Mouse (Mus musculus) E14TG2a.4 (cell line): ENCODE measurements around the gene Ufd1.
A peak's percentile ranks its signal among the peaks of the same experiment; 100 is the strongest.

ENCODE experiments used
- H3K27me3 ChIP-seq: 2 replicates; pipeline ENCODE4 v1.6.1; 2014; ENCODE audit warnings: low read length, control low read depth; ENCODE audit not compliant: insufficient read depth
- H3K36me3 ChIP-seq: 2 replicates; pipeline ENCODE4 v1.6.1; 2014; ENCODE audit warnings: low read length, control low read depth; ENCODE audit not compliant: insufficient read depth
- H3K4me1 ChIP-seq: replicated peaks from 2 replicates; pipeline ENCODE4 v1.6.1; 2014; ENCODE audit warnings: low read depth, low read length, control low read depth
- H3K4me3 ChIP-seq: replicated peaks from 2 replicates; pipeline ENCODE4 v1.5.1; 2014; ENCODE audit warnings: mild to moderate bottlenecking, low read length
- H3K9me3 ChIP-seq: 2 replicates; pipeline ENCODE4 v1.6.1; 2014; ENCODE audit warnings: low read length, control low read depth
- CTCF ChIP-seq: conservative IDR thresholded peaks from 2 replicates; pipeline ENCODE4 v1.5.1; 2014; ENCODE audit warnings: low read length
- NANOG ChIP-seq: IDR thresholded peaks from 2 replicates; pipeline ENCODE4 v1.6.1; 2014; ENCODE audit warnings: borderline replicate concordance, low read length, mixed read lengths
- POU5F1 ChIP-seq: IDR thresholded peaks from 2 replicates; pipeline ENCODE4 v1.6.1; 2014; ENCODE audit warnings: low read length, borderline replicate concordance

Gene Ufd1

DNA sequence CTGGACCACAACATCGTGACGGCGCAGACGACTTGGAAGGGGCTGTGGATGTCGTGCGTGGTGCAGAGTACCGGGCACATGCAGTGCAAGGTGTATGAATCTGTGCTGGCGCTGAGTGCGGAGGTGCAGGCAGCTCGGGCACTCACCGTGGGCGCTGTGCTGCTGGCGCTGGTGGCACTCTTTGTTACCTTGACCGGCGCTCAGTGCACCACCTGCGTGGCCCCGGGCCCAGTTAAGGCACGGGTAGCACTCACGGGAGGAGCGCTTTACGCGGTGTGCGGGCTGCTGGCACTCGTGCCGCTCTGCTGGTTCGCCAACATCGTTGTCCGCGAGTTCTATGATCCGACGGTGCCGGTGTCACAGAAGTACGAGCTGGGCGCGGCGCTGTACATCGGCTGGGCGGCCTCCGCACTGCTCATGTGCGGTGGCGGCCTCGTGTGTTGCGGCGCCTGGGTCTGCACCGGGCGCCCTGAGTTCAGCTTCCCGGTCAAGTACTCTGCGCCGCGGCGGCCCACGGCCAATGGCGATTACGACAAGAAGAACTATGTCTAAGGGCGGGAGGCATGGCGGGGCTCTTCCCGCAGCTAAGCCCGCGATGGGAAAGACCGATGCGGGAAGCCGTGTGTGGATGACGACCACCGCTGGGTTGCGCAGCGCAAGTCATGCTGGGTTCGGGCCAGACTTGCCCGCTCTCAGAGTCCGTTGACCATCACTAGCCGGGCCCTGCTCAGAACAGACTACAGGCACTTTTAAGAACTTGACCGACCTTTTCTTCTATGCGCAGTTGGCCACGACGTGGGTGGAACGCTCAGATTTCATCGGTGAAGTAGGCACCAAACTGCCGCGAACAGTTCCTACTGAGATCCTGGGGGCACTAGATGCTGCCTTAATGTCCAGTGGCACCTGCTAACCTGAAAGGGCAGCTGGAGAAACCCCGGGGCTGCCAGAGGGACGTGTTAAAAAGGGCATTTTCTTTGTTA, 34.2 kb upstream of the Ufd1 start:
- Histone ChIP-seq H3K4me1 (peaks cover 54% of the 10 kb centered on the region), H3K9me3 (no peaks in the 10 kb centered on the region), H3K4me3 (peak overlapping the region; percentile 79), H3K27me3 (peaks cover 42% of the 10 kb centered on the region), H3K36me3 (peaks cover 41% of the 10 kb centered on the region)
- no peak for TF ChIP-seq POU5F1
- TF ChIP-seq CTCF, result no peak
- TF ChIP-seq NANOG, result no peak

DNA sequence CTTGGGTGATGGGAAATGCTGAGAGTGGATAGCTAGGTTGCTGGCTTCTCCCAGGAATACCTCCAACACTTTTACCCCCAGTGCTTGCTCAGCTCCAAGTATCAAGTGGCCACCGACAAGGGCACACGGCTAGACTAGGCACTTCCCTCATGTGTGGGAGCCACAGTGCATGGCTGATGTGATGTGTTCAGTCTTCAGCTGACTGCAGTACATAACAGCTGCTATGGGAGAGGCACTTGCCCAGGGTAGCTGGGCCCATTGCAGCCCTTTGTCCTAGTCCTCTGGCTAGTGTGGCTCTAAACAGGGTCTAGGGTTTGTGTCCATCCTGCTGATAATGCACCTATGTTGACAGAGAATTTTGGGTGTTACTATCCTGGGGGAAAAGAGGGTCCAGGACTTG, 33.1 kb upstream of the Ufd1 start:
- Histone ChIP-seq H3K9me3 (no peaks in the 10 kb centered on the region), H3K36me3 (peaks cover 49% of the 10 kb centered on the region), H3K27me3 (peaks cover 42% of the 10 kb centered on the region), H3K4me1 (peaks cover 49% of the 10 kb centered on the region), H3K4me3 (peak overlapping the region; percentile 79)
- TF ChIP-seq POU5F1 (no peak), NANOG (no peak), CTCF (no peak)

DNA sequence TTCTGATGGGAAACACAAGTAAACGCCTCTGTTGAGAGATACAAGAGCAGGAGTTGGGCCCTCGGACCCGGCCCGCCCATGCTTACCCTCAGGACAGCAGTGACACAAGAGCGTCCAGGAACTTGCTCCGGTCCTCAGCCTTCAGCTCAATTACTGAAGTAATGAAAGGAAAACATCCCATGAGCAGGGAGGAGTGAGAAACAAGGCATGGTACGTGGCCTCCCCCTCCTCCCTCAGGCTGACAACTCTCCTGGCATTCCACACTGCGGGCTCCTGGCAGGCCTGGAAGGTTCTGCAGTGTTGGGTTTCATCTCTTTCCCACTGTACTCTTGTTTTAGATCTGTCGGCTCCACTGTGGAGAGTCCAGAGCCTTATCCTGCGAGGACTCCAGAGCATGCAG, 29.8 kb upstream of the Ufd1 start:
- H3K4me3 ChIP-seq, result no peak overlapping the region
- H3K27me3 ChIP-seq, result peaks cover 28% of the 10 kb centered on the region
- no peaks in the 10 kb centered on the region for H3K9me3 ChIP-seq
- TF ChIP-seq CTCF (no peak), POU5F1 (no peak), NANOG (no peak)
- peaks cover 44% of the 10 kb centered on the region for H3K4me1 ChIP-seq
- peaks cover 82% of the 10 kb centered on the region for H3K36me3 ChIP-seq

DNA sequence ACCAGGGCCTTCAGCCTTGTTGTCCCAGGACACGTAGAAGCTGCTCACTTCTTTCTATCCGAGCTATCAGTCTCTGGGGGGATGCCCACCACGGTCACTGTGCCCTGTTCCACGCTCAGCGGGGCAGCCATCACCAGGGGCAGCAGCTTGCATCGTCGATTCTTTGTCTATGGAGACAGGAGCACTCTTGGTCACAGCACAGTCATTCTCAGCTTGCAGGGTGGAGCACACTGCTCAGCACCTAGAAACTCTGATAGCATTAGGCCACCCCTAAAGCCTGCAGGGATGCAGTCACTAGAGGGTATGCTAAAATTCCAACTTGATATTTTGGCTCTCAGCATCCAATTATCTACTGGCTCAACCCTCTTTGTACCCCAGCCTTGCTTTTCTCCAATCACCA, 26.6 kb upstream of the Ufd1 start:
- no peak overlapping the region for H3K4me3 ChIP-seq
- no peak for TF ChIP-seq CTCF
- no peak for TF ChIP-seq NANOG
- TF ChIP-seq POU5F1, result no peak
- peaks cover 32% of the 10 kb centered on the region for H3K4me1 ChIP-seq
- no peaks in the 10 kb centered on the region for H3K9me3 ChIP-seq
- H3K27me3 ChIP-seq, result no peaks in the 10 kb centered on the region
- H3K36me3 ChIP-seq, result peaks cover 95% of the 10 kb centered on the region

DNA sequence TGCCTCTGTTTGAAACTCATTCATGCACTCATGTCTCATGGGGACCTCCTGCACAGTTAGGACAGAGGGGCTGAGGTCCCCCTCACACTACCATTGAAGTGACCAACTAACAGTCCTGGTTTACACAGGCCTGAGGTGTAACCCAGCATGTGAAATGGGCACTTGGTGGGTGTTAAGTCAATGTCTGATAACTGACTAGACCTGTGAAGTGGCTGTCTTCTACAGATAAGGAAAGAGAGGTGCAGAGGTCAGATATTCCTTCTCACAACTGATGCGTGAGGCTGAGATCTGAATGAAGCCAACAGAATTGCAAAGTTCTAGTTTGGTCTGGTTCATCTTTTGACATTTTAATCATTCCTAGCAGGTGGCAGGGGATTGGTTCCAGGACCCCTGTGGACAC, 26.1 kb upstream of the Ufd1 start:
- H3K9me3 ChIP-seq, result no peaks in the 10 kb centered on the region
- TF ChIP-seq NANOG, result no peak
- TF ChIP-seq CTCF, result no peak
- TF ChIP-seq POU5F1, result no peak
- no peak overlapping the region for H3K4me3 ChIP-seq
- H3K4me1 ChIP-seq, result peaks cover 32% of the 10 kb centered on the region
- H3K36me3 ChIP-seq, result peaks cover 95% of the 10 kb centered on the region
- H3K27me3 ChIP-seq, result no peaks in the 10 kb centered on the region

DNA sequence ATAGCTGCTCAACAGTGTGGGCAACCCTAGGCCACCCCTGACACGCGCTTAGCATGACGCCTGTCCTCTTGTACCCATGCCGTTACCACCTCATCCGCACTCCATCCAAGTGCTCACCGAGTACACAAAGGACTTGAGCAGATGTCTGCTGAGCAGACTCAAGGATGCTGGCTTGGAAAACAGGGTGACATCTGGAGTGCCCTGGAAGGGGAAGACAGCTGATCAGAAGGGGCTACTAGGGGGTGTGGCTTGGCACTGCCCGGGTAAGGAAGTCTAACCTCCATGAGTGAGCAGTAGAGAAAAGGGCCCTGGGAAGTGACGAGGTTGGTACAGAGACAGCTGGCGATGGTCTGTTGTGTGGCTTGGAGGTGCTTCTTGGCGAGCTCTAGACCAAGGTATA, 24.9 kb upstream of the Ufd1 start:
- H3K36me3 ChIP-seq, result peaks cover 95% of the 10 kb centered on the region
- H3K9me3 ChIP-seq, result no peaks in the 10 kb centered on the region
- peaks cover 32% of the 10 kb centered on the region for H3K4me1 ChIP-seq
- TF ChIP-seq CTCF, result no peak
- TF ChIP-seq POU5F1, result no peak
- no peak for TF ChIP-seq NANOG
- no peaks in the 10 kb centered on the region for H3K27me3 ChIP-seq
- H3K4me3 ChIP-seq, result no peak overlapping the region

DNA sequence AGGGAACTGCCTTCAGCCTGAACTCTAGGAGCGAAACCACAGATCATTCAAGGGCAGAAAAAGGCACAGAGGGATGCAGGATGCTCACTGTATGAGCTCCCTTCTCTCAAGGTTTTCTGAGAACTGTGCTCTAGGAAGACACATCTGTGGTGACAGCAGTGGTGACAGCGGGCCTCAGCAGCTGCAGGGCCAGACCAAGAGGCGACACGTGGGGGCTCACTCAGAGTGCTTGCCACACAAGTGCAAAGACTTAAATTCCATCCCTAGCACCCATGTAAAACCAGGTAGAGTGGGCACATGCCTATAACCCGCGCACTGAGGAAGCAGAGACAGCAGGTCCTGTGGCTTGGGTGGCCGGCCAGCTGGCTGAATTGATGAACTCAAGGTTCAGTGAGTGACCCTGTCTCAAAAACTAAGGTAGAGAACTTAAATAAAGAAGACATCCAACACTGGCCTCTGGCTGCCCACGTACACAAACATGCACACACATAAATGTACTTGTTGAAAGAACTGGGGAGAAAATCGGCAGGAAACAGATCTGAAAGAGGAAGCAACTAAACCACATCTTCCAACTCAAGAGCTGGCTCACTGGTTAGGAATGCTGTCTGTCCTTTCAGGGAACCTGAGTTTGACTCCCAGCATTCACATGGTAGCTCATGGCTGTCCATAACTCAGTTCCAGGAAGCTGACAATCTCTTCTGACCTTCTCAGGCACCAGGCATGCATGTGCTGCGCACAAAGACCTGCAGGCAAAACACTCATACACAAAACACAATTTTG, 22.8 kb upstream of the Ufd1 start:
- TF ChIP-seq POU5F1 (no peak), NANOG (no peak), CTCF (no peak)
- Histone ChIP-seq H3K36me3 (peaks cover 97% of the 10 kb centered on the region), H3K27me3 (no peaks in the 10 kb centered on the region), H3K4me1 (peaks cover 32% of the 10 kb centered on the region), H3K4me3 (no peak overlapping the region), H3K9me3 (no peaks in the 10 kb centered on the region)

DNA sequence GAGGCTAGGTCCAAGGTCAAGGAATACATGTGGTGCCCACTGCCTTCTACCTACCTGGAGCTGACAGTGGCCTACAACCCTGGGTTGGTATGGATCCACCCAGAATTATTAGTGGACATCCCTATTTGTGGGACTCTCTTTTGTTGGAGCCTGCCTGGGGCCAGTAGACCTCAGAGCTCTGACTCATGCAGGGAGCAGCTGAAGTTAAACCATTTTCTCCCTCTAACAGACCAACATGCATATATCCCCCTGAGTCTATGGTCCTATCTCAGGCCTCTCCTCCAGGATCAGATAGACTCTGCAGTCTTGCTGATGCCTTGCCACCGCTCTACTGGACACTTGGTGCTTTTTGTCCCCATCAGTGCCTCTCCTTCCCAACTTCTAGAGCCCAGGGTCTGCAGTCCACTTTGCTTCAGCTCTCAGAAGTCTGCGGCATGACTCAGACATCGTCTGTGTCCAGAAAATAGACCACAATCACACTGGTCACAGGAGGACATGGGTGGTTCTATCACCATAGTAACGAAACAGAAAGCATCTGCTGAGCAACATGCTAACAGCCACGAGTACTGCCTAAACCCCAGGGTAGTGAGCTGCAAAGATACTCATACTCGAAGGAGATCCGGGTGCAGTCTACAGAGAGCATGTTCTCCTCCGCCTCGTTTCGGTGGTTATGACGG, 16.2 kb upstream of the Ufd1 start:
- Histone ChIP-seq H3K4me1 (peaks cover 4% of the 10 kb centered on the region), H3K36me3 (peaks cover 99% of the 10 kb centered on the region), H3K27me3 (no peaks in the 10 kb centered on the region), H3K4me3 (no peak overlapping the region), H3K9me3 (no peaks in the 10 kb centered on the region)
- TF ChIP-seq CTCF (no peak), NANOG (no peak), POU5F1 (no peak)
